Mouse (Mus musculus) cerebral cortex, adult 2 months (tissue): ENCODE results near the gene Slc37a1.

Source experiments
- WGBS: fragments of 180-500 bp; shearing (Covaris S2); methylation state at CpG from one replicate; pipeline ENCODE4 v1.1.7; 2018; 5-methylcytosine and 5-hydroxymethylcytosine counted together

The Slc37a1 gene

GRCm38 (mm10) chr17:31286492-31286891 is at the start of gene Slc37a1:
Gene Slc37a1, plus strand, starts transcription at chr17:31286792.
- 98% methylated on average over 1 of the region's 1 CpGs for WGBS

- WGBS: 83% methylated on average over 7 of the region's 7 CpGs
These were observed 48.2 kb upstream of the Slc37a1 start for GRCm38 (mm10) chr17:31238234-31239020.

DNA sequence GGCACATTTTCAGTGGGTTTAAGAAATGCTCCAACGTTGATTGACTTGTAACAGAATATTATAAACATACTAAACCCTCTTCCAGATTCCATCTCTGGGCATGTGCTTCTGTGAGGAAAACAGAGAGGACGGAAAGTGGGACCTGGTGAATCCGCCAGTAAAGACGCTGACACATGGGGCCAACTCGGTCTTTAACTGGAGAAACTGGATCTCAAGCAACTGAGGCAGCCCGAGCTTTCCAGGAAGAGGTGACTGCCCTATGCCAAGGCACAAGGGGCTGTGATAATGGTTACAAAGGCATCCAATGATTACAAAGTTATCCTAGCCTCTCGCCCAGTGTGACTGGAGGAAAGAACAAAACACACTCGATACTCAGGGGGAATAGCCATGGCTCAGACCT is 45.4 kb upstream of the Slc37a1 start:
- WGBS: 90% methylated on average over 8 of the region's 8 CpGs

DNA sequence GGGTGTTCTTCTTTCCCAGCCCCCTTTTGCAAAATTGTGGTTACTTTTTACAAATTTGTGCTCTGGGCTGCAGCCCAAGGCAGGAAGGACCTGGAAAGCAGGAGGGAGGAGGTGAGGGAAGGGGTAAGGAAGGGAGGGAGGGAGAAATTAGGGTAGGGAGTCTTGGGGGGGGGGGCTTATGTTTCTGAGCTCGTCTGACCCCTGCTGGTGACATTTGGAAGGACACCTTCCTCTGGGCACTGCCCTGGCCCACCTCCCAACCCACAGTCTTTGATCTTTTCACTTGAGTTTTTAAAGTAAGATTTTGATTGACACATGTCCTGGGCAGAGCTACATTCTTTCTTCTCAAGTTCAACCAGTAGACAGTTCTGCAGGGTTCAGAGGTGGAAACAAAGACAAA is 43.8 kb upstream of the Slc37a1 start:
- 5% methylated on average over 1 of the region's 1 CpGs for WGBS

DNA sequence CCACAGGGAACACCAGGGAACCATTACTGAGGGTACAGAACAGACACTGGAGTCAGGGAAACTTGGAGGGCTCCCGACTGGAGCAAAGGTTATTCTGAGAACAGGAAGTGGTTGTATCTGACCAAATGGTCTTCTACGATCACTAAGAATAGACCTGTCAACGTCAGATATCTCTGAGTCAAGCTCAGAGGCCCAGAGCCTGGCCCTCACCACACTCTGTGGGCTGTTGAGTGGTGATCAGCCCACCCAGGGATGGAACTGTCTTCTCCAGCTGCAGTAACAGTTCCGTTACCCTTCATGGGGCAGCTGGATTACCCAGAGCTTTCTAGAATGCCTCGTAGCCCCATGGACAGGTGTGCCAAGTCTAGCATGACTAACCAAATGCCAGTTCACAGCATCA is 41.3 kb upstream of the Slc37a1 start:
- 83% methylated on average over 5 of the region's 5 CpGs for WGBS

DNA sequence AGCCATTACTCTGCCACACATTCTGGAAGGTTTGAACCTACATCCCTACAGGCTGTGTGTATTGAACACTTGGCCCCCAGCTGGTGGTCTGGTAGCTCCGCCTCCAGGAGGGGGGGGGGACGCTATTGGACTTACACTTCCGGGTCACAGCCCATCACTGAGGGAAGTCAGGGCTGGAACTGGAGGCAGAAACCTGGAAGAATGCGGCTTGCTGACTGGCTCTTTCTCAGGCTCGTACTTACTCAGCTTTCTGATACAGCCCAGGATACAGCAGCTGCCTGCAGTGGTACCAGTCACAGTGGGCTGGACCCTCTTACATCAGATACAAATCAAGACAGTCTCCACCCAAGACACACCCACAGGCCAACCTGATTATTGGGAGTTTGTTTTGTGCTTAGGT is 39.4 kb upstream of the Slc37a1 start:
- WGBS: 48% methylated on average over 5 of the region's 5 CpGs

DNA sequence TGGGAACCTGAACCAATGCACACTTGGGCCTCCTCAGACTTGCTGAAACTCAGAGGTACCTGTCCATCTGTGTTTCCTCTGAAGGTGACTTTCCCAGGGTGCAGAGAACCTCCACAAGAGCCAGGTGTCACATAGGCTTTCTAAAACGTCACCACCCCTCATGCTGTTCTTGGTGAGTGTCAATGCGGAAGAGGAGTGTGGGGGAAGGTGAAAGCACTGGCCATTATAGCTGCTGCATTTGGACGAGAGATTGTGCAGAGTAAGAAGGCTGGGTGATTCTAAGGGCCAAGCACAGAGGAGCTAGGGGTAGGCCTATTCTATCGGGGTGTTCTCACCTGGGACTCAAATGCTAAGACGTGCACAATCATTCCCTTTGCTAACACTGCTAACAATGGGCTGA is 32.6 kb upstream of the Slc37a1 start:
- 60% methylated on average over 5 of the region's 5 CpGs for WGBS

GRCm38 (mm10) chr17:31254463-31254931 is 32.1 kb upstream of the Slc37a1 start:
- WGBS: 12% methylated on average over 9 of the region's 9 CpGs

DNA sequence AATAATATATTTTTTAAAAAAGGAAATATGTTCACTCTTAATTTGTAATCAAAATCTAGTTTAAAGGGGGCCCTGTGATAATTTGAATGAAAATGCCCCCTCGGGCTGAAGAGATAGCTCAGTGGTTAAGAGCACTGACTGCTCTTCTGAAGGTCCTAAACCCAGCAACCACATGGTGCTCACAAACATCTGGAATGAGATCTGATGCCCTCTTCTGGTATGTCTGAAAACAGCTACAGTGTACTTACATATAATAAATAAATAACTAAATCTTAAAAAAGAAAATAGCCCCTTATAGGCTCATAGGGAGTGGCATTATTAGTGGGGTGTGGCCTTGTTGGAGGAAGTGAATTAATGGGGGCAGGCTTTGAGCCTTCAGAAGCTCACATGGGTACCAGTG is 29.4 kb upstream of the Slc37a1 start:
- 100% methylated on average over 1 of the region's 1 CpGs for WGBS

DNA sequence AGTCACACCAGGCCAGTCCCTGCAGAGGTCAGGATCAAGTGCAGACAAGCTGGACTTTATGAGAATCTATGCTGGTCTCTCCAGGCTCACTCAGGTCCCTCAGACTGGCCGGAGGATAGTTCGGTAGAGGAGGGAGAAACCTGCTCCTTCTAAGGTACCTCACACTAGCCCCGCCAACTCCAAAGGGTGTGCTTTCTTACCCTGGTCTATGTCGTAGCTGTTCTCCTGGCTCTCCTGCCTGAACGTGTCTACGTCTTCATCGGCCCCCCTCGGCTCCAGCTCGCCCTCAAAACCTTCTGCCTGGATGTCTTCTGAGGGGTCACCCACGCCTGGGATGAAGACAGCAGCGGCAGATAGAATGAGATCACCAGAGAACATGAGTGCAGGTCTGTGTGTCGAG is 28.7 kb upstream of the Slc37a1 start:
- WGBS: 95% methylated on average over 12 of the region's 12 CpGs

GRCm38 (mm10) chr17:31258310-31258865 is 28.2 kb upstream of the Slc37a1 start:
- WGBS: 89% methylated on average over 9 of the region's 9 CpGs

DNA sequence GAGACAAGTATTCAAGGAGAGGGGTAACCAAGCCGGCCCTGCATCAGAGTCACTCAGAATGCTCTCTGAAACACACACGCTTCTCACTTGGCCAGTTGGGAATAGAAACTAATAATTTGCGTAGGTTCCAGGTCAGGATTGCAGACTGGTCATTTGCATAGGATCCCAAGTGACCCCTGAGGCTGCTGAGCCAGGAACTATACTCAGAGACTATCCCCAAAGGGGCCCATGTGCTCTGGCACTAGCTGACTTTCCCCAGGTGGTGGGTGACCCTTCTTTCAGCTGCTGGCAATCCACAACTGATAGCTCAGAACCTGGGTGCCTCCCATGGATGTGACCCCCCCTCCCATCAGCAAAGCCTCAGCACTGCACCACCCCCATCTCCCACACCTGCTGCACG is 27.4 kb upstream of the Slc37a1 start:
- 92% methylated on average over 4 of the region's 4 CpGs for WGBS

DNA sequence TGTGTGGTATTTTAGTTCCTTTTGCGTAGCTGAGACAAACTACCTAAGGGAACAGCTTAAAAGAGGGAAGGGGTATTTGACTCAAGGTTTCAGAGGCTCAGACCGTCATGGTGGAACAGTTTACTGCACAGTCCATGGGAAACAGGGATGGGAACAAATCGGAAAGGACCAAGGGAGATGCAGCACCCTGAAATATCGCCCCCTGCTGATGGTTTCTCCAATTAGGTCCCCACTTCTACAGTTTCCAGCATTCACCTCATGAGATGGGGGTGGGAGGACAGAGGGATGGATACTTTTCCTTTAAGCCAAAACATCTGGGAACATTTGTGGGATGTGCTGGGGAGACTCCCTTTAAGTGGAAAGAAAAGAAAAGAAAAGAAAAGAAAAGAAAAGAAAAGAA is 26.8 kb upstream of the Slc37a1 start:
- WGBS: 73% methylated on average over 4 of the region's 4 CpGs

- 82% methylated on average over 7 of the region's 7 CpGs for WGBS
These were observed 26.2 kb upstream of the Slc37a1 start for GRCm38 (mm10) chr17:31260430-31260829.

GRCm38 (mm10) chr17:31261352-31261751 is 25.2 kb upstream of the Slc37a1 start:
- WGBS: 85% methylated on average over 6 of the region's 6 CpGs

- WGBS: 72% methylated on average over 5 of the region's 5 CpGs
These were observed 23.9 kb upstream of the Slc37a1 start for GRCm38 (mm10) chr17:31262715-31263114.

- 97% methylated on average over 5 of the region's 5 CpGs for WGBS
These were observed 22.8 kb upstream of the Slc37a1 start for GRCm38 (mm10) chr17:31263770-31264169.

GRCm38 (mm10) chr17:31264372-31264771 is 22.2 kb upstream of the Slc37a1 start:
- 76% methylated on average over 6 of the region's 6 CpGs for WGBS

DNA sequence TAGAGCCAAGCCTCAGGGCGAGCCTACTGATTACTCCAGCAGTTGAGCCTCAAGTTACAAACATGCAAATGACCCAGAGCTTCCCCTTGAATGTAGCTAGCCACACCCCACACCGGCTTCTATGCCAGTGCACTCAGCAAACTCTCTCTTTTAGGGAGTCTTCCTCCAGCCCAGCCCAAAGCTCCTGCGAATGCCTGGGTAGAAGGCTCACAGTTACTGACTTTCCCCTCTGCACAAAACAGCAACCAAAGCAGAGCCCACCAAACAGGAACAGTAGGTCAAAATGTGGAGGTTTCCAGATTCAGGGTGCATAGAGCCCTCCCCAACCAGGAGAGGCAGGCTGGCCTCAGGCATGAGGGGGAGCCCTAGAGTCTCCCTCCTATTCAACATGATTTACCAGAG is 21.4 kb upstream of the Slc37a1 start:
- WGBS: 60% methylated on average over 3 of the region's 3 CpGs

DNA sequence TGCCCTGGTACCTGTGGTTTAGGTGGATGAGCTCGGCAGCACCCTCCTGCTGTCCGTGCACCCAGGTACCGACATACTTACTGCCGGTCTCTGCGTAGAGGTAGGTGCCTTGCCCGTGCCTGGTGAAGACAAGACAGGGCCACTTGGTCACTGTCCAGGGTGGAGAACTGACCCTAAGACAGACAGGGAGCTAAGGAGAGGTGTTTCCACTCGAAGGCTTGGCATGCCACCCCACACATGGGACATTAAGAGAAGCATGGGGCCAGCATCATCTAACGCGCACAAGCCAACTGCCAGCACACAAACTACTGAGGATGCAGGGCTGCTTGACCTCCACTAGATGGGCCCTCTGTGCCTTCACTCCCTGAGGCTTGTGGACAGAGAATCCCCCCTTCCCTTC is 20.8 kb upstream of the Slc37a1 start:
- WGBS: 96% methylated on average over 9 of the region's 9 CpGs

DNA sequence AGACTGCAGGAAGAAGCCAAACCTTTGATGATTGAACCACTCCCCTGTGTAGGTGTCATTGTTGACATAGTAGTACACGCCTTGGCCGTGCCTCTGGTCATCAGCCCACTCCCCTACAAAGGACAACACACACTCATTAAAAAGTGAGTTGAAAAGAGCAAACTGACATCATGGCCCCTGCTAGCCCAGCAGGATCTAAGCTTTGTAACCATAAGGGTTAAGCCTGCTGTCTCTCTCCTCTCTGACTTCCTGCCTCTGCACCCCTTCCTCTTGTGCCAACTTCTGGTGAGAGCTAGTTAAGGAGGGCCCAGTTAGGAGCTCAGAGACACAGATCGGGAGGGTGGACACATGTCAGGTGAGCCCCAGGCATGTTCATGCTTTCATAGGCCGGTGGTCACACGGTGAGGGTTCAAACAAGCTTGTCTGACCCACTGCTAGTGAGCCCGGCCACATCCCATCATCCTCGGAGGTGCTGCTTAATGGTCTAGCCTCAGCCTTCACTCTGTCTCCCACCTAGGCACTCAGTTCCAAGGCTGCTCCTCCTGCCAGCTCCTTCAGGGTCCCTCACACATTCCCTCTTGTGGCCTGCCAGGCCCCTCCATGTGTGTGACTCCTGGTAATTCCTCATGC is 20.2 kb upstream of the Slc37a1 start:
- 85% methylated on average over 7 of the region's 7 CpGs for WGBS

DNA sequence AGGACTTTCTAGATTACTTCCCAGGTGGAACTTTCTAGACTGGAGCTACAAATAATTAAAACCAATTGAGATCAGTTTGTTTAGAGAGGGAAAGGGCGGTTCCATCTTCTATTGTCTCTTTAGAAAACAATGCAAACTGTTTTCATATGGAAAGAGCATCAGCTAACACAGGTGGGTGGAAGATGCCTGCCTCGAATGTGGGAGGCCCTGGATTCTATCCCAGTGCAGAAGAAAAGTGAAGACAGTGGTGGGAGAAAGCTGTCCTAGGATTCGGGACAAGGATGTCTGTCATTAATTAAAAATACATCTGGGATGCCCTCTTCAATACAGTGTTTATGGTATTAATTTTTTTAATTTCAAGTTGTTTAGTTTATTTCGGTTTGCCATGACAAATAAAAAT is 19.5 kb upstream of the Slc37a1 start:
- 65% methylated on average over 4 of the region's 4 CpGs for WGBS

DNA sequence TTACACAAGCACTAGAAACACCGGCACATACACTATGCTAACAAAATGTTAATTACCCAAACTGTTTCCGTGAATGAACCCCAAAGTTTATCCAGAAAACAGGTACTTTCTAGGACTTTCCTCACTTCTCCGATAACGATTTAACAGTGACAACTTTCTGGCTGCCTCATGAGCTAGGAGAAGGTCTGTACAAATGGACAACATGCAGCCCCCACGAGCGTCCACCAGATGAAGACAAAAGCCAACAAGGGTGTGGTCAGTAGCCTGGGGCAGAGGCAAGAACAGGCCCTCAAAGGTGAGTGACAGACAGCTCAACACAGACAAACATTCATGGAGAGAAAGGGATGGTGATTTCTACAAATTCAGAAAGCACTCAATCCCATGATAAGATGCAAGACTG is 19.0 kb upstream of the Slc37a1 start:
- WGBS: 84% methylated on average over 6 of the region's 6 CpGs
